Mouse (Mus musculus) liver, embryonic 14.5 days (tissue): ENCODE measurements at regions not wholly inside any gene's neighbourhood (a gene's known extent, or its start where the extent isn't known, plus 50 kb on each side); places are given as distances from the start of the nearest gene placed in this dataset.
A peak's percentile ranks its signal among the peaks of the same experiment; 100 is the strongest.

ENCODE experiments used
- ATAC-seq: fragments of 200-750 bp; cut with Nextera tagmentation; 2 replicates; pipeline ENCODE4 v1.8.0; 2017; ENCODE audit warnings: moderate number of reproducible peaks, mild to moderate bottlenecking, moderate library complexity; ENCODE audit not compliant: insufficient read depth
- DNase-seq, 3 experiments: peaks; one replicate each; pipeline ENCODE4 v3.0.0-alpha.2; 2012 to 2013; ENCODE audit warnings: low read depth in 3 of 3, low spot score in 3 of 3
- H3K27ac ChIP-seq: fragments of 300-500 bp; sonication (generic); 2 replicates; pipeline ENCODE4 v1.5.1; 2014; ENCODE audit warnings: moderate library complexity, mild to moderate bottlenecking, control low read depth, inconsistent platforms
- H3K27me3 ChIP-seq: fragments of 300-500 bp; sonication (generic); 2 replicates; pipeline ENCODE4 v1.6.1; 2014; ENCODE audit warnings: mild to moderate bottlenecking, low read length, moderate library complexity; ENCODE audit not compliant: control insufficient read depth, insufficient read depth
- H3K36me3 ChIP-seq: fragments of 300-500 bp; sonication (generic); replicated peaks from 2 replicates; pipeline ENCODE4 v1.6.1; 2014; ENCODE audit warnings: low read depth; ENCODE audit not compliant: control insufficient read depth, insufficient read depth
- H3K4me1 ChIP-seq, 2 experiments: fragments of 200-500 bp in 1 of 2; fragments of 300-500 bp in 1 of 2; sonication (generic) in 1 of 2; replicated peaks; 2 replicates each; pipeline ENCODE4 v1.6.1; 2012 to 2014; ENCODE audit warnings: antibody characterized with exemption in 1 of 2, inconsistent platforms in 1 of 2, low read length in 1 of 2; ENCODE audit not compliant: control insufficient read depth in 2 of 2, insufficient read depth in 2 of 2
- H3K4me2 ChIP-seq: fragments of 300-500 bp; sonication (generic); 2 replicates; pipeline ENCODE4 v1.6.1; 2014; ENCODE audit warnings: low read depth, mild to moderate bottlenecking, control low read depth, moderate library complexity
- H3K4me3 ChIP-seq, 2 experiments: fragments of 200-500 bp in 1 of 2; fragments of 300-500 bp in 1 of 2; sonication (generic) in 1 of 2; 2 replicates each; pipeline ENCODE4 v1.5.1; 2012 to 2014; ENCODE audit warnings: low read depth in 2 of 2, low read length in 2 of 2, mild to moderate bottlenecking in 2 of 2, control low read depth in 1 of 2, inconsistent platforms in 1 of 2, moderate library complexity in 1 of 2; ENCODE audit not compliant: insufficient read depth in 1 of 2
- H3K9ac ChIP-seq: fragments of 300-500 bp; sonication (generic); replicated peaks from 2 replicates; pipeline ENCODE4 v1.6.1; 2014; ENCODE audit warnings: mild to moderate bottlenecking, control low read depth, moderate library complexity
- H3K9me3 ChIP-seq: fragments of 300-500 bp; sonication (generic); 2 replicates; pipeline ENCODE4 v1.6.1; 2016; ENCODE audit warnings: low read length, mixed read lengths; ENCODE audit not compliant: control insufficient read depth
- CTCF ChIP-seq: IDR thresholded peaks from 2 replicates; pipeline ENCODE4 v1.5.1; 2016; ENCODE audit warnings: antibody characterized with exemption, low read depth, control low read depth
- EP300 ChIP-seq: IDR thresholded peaks from 2 replicates; pipeline ENCODE4 v1.6.1; 2016; ENCODE audit warnings: antibody characterized with exemption, low read depth
- WGBS: fragments of 180-500 bp; shearing (Covaris S2); extraction: QIAGEN DNeasy Blood & Tissue Kit; methylation state at CpG from one replicate; pipeline ENCODE4 v1.1.7; 2014; ENCODE audit not compliant: insufficient replicate concordance; 5-methylcytosine and 5-hydroxymethylcytosine counted together

DNA sequence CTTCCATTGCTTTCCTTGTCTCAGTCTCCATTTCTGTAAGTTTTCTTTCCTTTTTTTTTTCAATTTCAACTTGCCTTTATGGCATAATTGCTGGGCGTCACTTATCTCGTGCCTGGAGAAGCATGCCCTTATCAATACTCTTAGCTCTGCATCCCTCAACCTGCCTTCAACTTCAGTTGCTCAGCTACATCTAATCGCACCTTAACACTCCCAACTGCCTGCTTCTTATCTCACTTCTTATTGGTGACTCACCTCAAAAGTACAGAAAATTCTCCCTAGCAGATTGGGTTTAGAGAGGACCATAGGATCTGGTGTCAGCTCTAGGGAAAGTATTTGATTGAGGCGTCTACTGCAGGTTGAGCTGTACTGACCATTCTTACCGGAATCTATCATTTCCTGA is 133.2 kb upstream of the Ndst4 start:
- Histone ChIP-seq H3K27ac (peak overlapping the region; percentile 92), H3K9ac (peak overlapping the region; percentile 56), H3K4me3 (peak overlapping the region in 1 of 2 experiments; percentile 27; a peak in 2 of 4 replicates), H3K4me2 (peak overlapping the region; percentile 74), H3K9me3 (no peaks in the 10 kb centered on the region), H3K27me3 (no peaks in the 10 kb centered on the region), H3K36me3 (no peaks in the 10 kb centered on the region), H3K4me1 (peaks cover 16% of the 10 kb centered on the region in 2 experiments)
- 5% methylated on average over 5 of the region's 5 CpGs for WGBS
- TF ChIP-seq CTCF (no peak), EP300 (peak; percentile 100)
- peak; percentile 98 for ATAC-seq
- DNase-seq, result peak; percentile 77 to 84 (median 79)

DNA sequence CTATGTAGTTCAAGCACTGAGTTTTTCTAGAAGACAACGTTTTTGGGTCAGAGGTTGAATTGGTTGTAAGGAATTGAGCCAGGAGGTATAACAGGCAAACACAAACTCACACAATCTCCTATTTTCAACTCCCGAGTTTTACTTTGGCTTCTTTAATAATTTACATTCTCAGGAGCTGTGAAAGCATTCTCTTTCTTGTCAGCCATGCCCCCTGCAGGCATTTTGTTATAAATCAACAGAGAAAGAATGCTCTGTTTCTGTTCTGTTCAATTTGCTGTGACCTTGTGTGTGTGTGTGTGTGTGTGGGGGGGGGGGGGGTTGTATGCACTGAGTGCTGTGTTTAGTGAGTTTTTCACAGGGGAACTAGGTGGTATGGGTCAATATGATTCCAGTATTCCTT is 132.7 kb upstream of the Ndst4 start:
- H3K4me1 ChIP-seq, result peaks cover 16% of the 10 kb centered on the region in 2 experiments
- DNase-seq, result peak in 1 of 3 experiments; percentile 38
- ATAC-seq, result peak; percentile 37
- TF ChIP-seq EP300 (no peak), CTCF (peak; percentile 10; the same call in 1 of the 2 replicates)
- WGBS, result 2% methylated on average over 2 of the region's 2 CpGs
- H3K9ac ChIP-seq, result peak overlapping the region; percentile 56
- H3K4me3 ChIP-seq, result peak overlapping the region in 1 of 2 experiments; percentile 27; a peak in 2 of 4 replicates
- H3K9me3 ChIP-seq, result no peaks in the 10 kb centered on the region
- peak overlapping the region; percentile 74 for H3K4me2 ChIP-seq
- H3K36me3 ChIP-seq, result no peaks in the 10 kb centered on the region
- H3K27me3 ChIP-seq, result no peaks in the 10 kb centered on the region
- peak overlapping the region; percentile 92 for H3K27ac ChIP-seq

DNA sequence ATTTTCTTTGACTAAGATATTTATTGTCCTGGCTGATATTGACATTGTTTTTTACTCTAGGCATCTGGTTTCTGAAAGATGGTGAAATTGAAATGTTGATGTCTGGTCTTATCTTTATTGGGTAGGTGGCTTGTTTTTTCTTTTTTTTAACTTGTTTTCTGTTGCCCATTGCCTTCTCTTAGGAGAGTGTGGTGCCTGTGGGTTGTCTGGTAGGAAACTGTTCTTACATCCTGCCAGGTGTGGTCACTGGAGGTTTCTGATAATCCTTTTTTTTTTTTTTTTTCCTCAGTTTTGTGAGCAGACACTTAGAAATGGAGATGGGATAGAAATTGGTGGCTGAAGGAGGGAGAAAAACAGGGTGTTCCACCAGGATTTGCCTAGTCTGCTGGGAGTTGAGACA is 125.3 kb upstream of the Ndst4 start:
- Histone ChIP-seq H3K4me3 (no peak overlapping the region), H3K27ac (peak overlapping the region; percentile 66), H3K4me1 (peaks cover 14 to 17% of the 10 kb centered on the region in 2 experiments), H3K4me2 (0 out of 2 replicates have a peak overlapping the region, but pooled peaks have one; percentile 8), H3K36me3 (no peaks in the 10 kb centered on the region), H3K27me3 (no peaks in the 10 kb centered on the region), H3K9ac (no peak overlapping the region; the same call in 1 of the 2 replicates), H3K9me3 (no peaks in the 10 kb centered on the region)
- peak; percentile 47 for ATAC-seq
- TF ChIP-seq CTCF, result no peak
- peak; percentile 74 for TF ChIP-seq EP300
- DNase-seq, result peak in 2 of 3 experiments; percentile 28 to 30

DNA sequence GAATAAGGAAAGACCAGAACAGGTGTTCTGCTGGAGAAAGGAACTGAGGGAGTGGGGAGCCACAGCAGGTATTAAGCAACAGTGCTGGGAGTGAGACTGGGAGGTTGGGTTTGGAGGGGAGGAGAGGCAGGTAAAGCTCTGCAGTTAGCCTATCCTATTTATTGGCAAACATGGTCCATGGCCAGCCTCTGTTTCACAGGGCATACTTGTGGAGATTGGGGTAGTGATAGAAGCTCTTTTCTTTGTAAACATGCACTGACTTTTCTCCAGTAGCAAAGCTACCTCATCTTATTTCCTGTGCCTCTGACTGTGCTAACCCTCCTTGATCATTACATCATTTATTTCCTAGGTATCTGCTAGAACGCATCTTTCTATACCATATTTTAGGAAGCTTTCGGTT is 124.9 kb upstream of the Ndst4 start:
- peak overlapping the region; percentile 66 for H3K27ac ChIP-seq
- no peaks in the 10 kb centered on the region for H3K27me3 ChIP-seq
- TF ChIP-seq EP300, result no peak
- TF ChIP-seq CTCF, result no peak
- no peaks in the 10 kb centered on the region for H3K36me3 ChIP-seq
- H3K9me3 ChIP-seq, result no peaks in the 10 kb centered on the region
- H3K4me3 ChIP-seq, result no peak overlapping the region
- H3K9ac ChIP-seq, result no peak overlapping the region; the same call in 1 of the 2 replicates
- DNase-seq (no peak), ATAC-seq (peak; percentile 31)
- peaks cover 15 to 17% of the 10 kb centered on the region in 2 experiments for H3K4me1 ChIP-seq
- WGBS, result 85% methylated on average over 2 of the region's 2 CpGs
- H3K4me2 ChIP-seq, result 0 out of 2 replicates have a peak overlapping the region, but pooled peaks have one; percentile 8

DNA sequence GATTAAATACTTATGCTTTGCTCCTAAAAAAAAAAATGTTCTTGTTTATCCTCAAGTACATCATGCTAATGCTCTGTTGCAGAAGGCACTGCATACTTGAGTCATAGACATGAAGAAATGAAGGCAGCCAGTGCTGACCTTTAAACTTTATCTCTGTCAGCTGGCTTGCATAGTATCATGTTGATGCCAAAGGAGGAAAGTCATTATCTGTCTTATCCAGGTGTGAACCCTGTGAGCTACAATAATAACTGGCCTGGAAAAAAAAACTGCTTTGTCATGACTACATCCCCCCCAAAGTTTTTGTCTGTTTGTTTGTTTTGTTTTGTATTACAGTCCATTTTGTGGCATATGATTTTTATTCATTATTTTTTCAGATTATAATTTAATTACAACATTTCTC is 124.3 kb upstream of the Ndst4 start:
- Histone ChIP-seq H3K9ac (no peak overlapping the region), H3K36me3 (no peaks in the 10 kb centered on the region), H3K4me1 (peaks cover 17% of the 10 kb centered on the region in 2 experiments), H3K9me3 (no peaks in the 10 kb centered on the region), H3K27me3 (no peaks in the 10 kb centered on the region), H3K27ac (peak overlapping the region; percentile 6), H3K4me3 (no peak overlapping the region), H3K4me2 (peak overlapping the region; percentile 21)
- no peak for TF ChIP-seq CTCF
- peak; percentile 94 for TF ChIP-seq EP300
- peak; percentile 91 for ATAC-seq
- peak; percentile 57 to 72 (median 70) for DNase-seq
